Mouse (Mus musculus) ovary, adult 18-20 months (tissue): Measurements from ENCODE around the gene Casp12.
"Not testable (repeated sequence)": the region's sequence is repeated elsewhere in the genome, so short reads cannot be mapped to it uniquely, and the experiment has no call there.

Experiments
- DNase-seq: peaks from one replicate; pipeline ENCODE4 v3.0.0; 2022; ENCODE audit warnings: low spot score, mixed read lengths

The Casp12 gene

GRCm38 (mm10) chr9:5345291-5345898, at the start of gene Casp12:
Gene Casp12, plus strand, starts transcription at chr9:5345430.
- peak; percentile 5 for DNase-seq

DNA sequence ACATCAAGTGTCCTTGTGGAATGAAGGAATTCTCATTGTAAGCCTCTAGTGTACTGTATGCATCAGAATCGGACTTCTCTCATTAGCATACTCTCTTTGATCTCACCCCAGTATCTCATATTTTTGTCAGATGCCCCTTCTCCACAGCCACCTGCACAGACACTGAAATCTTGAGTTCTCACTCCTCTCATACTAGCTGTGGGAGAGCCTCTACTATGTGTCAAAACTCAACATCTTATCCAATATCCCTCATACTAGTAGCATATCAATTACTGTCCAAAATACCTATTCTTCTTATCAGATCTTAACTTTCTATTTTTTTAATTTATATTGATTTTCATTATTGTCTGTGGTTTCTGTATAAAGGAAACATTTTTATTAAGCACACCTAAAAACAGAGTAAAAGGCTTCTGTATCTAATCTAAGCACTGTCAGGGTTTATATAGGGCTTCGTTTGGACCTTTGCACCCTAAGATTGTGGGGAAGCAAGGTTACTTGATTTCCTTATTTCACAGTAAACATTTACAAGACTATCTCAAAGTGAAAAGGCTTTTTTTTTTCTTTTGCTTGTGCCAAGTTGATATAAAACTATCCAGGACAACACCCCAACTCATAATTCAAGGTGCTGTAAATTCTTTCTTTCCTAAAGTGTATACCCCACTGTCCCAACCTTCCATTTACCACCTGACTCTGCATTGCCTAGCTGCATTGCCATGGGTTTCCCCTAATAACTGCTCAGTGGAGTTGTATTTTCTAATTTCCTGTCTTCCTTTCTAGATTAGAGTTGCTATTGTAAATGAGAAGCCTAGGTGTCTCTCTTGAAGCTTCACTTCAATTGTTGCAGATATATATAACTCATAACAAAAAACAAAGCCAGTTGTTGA, 48.6 kb upstream of the Casp12 start:
- DNase-seq, result no peak

DNA sequence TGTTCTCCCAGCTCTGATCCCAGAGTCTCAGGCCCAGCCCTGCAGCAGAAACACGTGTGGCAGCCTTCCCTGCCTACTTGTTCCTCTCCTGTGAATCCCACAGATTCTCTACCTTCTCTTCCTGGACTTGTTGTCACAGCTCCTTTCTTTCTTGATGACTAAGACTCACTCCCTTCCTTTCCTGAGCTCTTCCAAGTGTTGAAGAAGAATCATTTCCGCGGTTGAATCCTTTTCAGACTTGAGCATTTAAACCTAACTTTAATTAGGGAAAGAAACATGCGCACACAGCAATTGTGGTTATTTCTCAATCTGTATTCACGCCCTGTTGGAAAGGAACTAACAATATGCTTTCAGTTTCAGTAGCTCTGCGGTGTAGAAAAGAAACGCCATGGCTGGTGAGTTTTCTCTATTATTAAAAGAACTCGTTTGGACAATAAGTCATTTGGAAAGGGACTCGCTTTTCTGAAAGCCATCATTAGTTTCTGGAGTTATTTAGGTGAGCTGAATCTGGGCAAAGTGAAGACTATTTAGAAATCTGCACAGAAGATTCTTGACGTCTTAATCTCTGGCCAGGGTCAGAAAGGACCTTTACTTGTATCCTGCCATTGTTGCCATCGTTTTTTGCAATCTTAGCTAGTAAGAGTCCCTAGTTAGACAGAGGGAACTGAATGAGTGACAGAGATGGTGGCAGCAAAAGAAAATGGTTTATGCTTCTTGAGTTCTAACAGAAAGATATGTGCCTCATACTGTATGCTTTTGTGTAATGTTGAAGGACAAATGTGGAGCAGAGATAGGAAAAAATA, 46.7 kb upstream of the Casp12 start, which contains the start of gene Casp1:
Gene Casp1, plus strand, starts transcription at position 189 of the 803 bp plus-strand sequence.
- DNase-seq, result no peak

- DNase-seq, result no peak
Observed at GRCm38 (mm10) chr9:5299132-5299381, 46.2 kb upstream of the Casp12 start.

DNA sequence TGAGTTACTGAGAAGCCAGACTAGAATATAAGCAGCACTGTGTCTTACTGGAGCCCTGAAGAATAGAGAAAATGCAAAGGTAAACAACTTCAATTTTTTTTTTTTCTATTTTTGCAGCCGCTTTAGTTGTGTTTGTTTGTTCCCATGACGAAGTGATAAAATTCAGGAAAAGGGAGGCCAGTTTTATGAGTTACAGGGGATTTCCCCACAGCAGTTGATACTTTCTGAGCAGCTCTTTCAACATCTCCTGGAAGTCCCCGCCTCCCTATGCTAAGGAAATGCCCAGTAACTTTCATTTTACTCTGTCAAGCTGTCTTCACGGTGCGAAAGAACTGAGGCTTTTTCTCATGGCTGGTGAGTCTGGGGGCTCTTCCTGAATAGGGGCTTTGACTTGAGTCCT, 36.7 kb upstream of the Casp12 start, which contains the start of gene Casp4:
Gene Casp4, plus strand, starts transcription at position 268 of the 400 bp plus-strand sequence.
- DNase-seq, result no peak

DNA sequence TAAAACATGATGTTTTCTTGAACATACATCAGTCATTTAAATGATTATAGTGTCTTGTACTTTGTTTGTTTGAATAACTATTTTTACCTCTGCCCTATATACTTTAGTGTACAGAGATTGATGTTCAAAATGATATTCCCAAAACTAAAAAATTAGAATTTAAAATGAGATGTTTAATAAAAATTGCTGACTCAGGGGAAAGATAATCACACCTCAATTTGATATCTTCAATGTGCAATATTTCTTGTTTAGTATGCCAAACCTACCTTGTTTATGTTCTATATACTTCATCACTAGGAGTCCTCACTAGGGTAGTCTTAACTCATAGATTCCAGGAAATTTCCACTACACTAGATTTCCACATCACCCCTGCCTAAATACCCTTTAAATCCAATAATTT, 35.1 kb upstream of the Casp12 start:
- DNase-seq, result no peak

- DNase-seq, result no peak
Observed at GRCm38 (mm10) chr9:5311435-5311834, 33.8 kb upstream of the Casp12 start.

GRCm38 (mm10) chr9:5328204-5328603, 17.0 kb upstream of the Casp12 start:
- no peak for DNase-seq

GRCm38 (mm10) chr9:5332441-5332840, 12.8 kb upstream of the Casp12 start:
- no peak for DNase-seq

- DNase-seq, result no peak
Observed at GRCm38 (mm10) chr9:5333422-5333821, 11.8 kb upstream of the Casp12 start.

GRCm38 (mm10) chr9:5343092-5343491, 2.1 kb upstream of the Casp12 start:
- no peak for DNase-seq

DNA sequence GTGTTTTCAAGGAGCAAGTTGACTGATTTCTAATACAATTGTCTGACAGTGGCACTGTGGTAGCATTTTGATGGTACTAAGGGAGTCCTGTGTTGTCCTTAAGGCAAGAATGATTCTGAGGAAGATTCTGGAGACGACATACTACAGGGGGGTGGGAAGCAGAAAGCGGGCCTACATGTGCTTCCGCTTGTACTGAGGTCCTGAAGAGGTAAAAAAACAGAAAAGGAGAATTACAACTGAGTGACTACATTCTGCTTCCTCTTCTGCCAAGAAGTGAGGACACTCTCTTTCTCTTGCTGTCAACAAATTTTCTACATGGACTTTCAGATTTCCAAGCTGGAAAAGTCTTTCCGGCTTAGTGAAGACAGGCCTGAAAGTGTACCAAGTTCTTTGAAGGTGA, 1.1 kb upstream of the Casp12 start:
- no peak for DNase-seq

DNA sequence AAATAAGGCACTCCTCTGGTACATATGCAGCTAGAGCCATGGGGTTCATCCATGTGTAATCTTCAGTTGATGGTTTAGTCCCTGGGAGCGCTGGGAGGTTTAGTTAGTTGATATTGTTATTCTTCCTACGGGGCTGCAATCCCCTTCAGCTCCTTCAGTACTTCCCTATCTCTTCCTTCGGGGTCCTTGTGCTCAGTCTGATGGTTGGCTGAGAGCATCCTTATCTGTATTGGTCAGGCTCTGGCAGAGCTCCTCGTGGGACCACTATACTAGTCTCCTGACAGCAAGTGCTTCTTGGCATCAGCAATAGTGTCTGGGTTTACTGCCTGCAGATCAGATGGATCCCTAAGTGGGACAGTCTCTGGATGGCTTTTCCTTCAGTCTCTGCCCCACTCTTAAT, 2.2 kb downstream of the Casp12 start:
- DNase-seq, result no peak

DNA sequence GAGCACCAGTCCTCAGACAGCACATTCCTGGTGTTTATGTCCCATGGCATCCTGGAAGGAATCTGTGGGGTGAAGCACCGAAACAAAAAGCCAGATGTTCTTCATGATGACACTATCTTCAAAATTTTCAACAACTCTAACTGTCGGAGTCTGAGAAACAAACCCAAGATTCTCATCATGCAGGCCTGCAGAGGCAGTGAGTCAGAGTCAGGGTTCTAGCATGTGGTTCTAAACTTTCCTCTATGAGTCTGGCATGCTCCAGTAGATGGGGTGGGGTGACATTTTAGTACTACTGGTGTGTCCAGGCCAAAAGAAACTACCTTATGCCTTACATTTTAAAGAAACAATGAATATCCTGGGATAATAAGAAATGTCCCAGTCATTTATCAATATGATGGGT, 8.4 kb downstream of the Casp12 start:
- DNase-seq, result no peak

- no peak for DNase-seq
Observed at GRCm38 (mm10) chr9:5356801-5357200, 11.6 kb downstream of the Casp12 start.

- no peak for DNase-seq
Observed at GRCm38 (mm10) chr9:5393561-5393960, 48.3 kb downstream of the Casp12 start.

DNA sequence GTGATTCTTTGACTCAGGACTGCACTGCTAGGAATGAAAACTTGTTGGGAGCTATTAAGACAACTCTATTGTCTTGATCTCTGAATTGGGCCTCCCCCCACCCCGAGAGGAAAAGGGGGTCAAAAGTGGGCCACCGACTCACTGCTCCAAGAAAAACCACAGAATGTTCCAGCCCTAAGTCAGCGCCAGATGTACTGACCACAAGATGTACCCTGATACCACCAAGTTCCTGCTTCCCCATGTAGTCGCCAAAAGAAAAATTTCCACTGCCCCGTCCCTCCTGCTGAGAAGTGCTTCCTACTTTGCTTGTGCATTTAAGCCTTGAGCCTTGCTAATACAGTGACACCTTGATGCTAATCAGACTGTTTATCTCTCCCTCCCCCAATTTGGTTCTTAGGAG, 50.6 kb downstream of the Casp12 start:
- not testable (repeated sequence) for DNase-seq

GRCm38 (mm10) chr9:5410988-5411568, 65.8 kb downstream of the Casp12 start:
- no peak for DNase-seq

GRCm38 (mm10) chr9:5412446-5413111, 67.3 kb downstream of the Casp12 start:
- no peak for DNase-seq

DNA sequence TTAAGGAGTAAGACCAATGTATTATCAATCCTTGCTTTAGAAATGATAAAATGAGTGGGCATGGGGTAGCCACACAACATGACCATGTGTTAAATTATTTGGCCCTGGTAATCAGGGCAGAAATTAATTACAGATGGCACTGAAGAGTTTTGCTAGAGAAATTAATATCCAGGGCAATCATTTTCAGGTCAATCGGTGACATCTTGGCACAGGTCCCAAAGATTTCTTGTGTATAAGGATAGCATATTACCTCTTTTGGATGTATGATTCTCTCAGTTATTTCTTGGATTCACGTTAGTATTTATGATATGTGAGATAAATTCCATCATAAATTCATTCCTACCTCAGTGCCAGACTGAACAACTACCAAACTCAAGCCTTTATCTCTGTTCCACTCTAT, 72.6 kb downstream of the Casp12 start:
- DNase-seq, result no peak
